8 mouse cellular contexts compared by ENCODE assay signal in the genomic region with DNA sequence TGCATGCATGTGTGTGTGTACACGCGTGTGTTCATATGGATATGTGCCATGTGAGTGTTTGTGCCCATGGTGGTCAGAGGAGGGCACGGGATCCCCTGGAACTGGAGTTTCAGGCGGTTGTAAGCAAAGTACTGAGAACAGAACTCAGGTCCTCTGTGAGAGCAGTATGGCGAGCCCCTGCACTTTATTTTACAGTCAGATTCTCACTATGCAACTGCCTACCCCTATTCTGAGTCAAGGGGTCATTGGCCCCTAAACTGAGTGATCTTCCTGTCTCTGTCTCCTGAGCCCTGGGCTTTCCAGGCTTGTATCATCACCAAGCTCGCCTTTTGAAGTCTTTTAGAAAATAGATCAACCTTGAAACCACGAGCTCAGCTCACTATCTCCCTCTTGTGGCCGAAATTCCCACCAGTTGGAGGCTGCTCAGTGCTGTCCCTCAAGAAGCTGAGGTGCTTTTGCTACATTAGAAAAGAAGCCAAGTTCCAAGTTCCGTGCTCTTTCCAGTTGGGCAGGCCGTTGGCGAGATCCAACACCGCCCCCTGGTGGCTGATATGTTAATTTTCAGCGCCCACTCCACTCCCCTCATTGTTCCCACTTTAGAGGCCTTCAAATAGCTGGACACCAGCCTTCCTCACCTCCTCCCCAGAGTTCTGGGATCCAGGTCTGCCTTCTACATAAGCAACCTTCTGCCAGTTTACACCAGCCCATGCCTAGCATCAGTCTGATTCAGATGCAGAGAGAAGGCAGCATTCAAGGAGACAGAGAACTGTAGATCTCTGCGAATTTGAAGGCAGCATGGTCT. TPM values are rescaled to one million over a fixed set of nuclear protein-coding genes. Genes with fewer than 3 reads are reported as not detected.
DNase-seq lines count a peak whose midpoint lies in the region; ATAC-seq and TF ChIP-seq lines count a peak whose summit lies in the region.

No protein-coding gene starts in this region.

- 48% methylated on average over 14 of the region's 14 CpGs for WGBS in hindbrain, embryonic 10.5 days
- WGBS in hindbrain, embryonic 13.5 days: 51% methylated on average over 14 of the region's 14 CpGs
- WGBS in kidney, adult 2 months: 50% methylated on average over 14 of the region's 14 CpGs
- 49% methylated on average over 14 of the region's 14 CpGs for WGBS in limb, embryonic 10.5 days
- 53% methylated on average over 14 of the region's 14 CpGs for WGBS in midbrain, embryonic 14.5 days
- WGBS in spleen, adult 2 months: 45% methylated on average over 14 of the region's 14 CpGs

- no peaks in the 10 kb centered on the region for H3K4me1 ChIP-seq in hindbrain, embryonic 10.5 days (replicated peaks)
- H3K4me1 ChIP-seq in hindbrain, embryonic 13.5 days (replicated peaks): no peaks in the 10 kb centered on the region
- no peaks in the 10 kb centered on the region for H3K4me1 ChIP-seq in kidney, adult 2 months (ENCODE audit: control insufficient read depth, insufficient read depth, low read length)
- peaks cover 3% of the 10 kb centered on the region; the same call in 1 of the 2 replicates for H3K4me1 ChIP-seq in limb, embryonic 10.5 days
- H3K4me1 ChIP-seq in midbrain, embryonic 14.5 days (ENCODE audit: control insufficient read depth, insufficient read depth, low read length): no peaks in the 10 kb centered on the region
- H3K4me1 ChIP-seq in spleen, adult 2 months (ENCODE audit: control insufficient read depth, insufficient read depth, insufficient read length): peaks cover 2% of the 10 kb centered on the region; the same call in 1 of the 2 replicates

- TF ChIP-seq CTCF in kidney, adult 2 months (conservative IDR thresholded peaks at IDR 0.05; ENCODE audit: insufficient read depth, insufficient read length, low read depth, low read length): peak; percentile 69
- peak; percentile 42; the same call in 1 of the 2 replicates for TF ChIP-seq CTCF in spleen, adult 2 months (IDR thresholded peaks at IDR 0.05; ENCODE audit: extremely low read depth, insufficient read depth, insufficient read length, insufficient replicate concordance)

- no peak overlapping the region for H3K9ac ChIP-seq in hindbrain, embryonic 13.5 days
- H3K9ac ChIP-seq in midbrain, embryonic 14.5 days (replicated peaks; ENCODE audit: low read length): no peak overlapping the region

- peak; percentile 77 for DNase-seq in hindbrain, embryonic 10.5 days (ENCODE audit: low spot score)
- DNase-seq in embryo, embryonic 11 days: peak; percentile 82
- DNase-seq in gonadal fat pad, adult 2 months (ENCODE audit: low read depth): peak; percentile 40
- peak; percentile 81 for DNase-seq in kidney, adult 2 months
- DNase-seq in limb, embryonic 10.5 days (ENCODE audit: low spot score): peak; percentile 84
- DNase-seq in midbrain, embryonic 14.5 days: peak; percentile 78
- peak; percentile 45 to 72 for DNase-seq in spleen, adult 2 months (ENCODE audit: low read depth in 1 of 2, low spot score in 2 of 2)

- no peak; the same call in 1 of the 2 replicates for ATAC-seq in hindbrain, embryonic 13.5 days (ENCODE audit: low FRiP score)
- no peak for ATAC-seq in midbrain, embryonic 14.5 days (ENCODE audit: low FRiP score, low TSS enrichment)

- H3K4me2 ChIP-seq in hindbrain, embryonic 13.5 days: no peak overlapping the region
- H3K4me2 ChIP-seq in midbrain, embryonic 14.5 days (ENCODE audit: low read length): no peak overlapping the region

- H3K4me3 ChIP-seq in hindbrain, embryonic 10.5 days: no peak overlapping the region
- no peak overlapping the region for H3K4me3 ChIP-seq in hindbrain, embryonic 13.5 days
- no peak overlapping the region for H3K4me3 ChIP-seq in kidney, adult 2 months (ENCODE audit: insufficient read depth, low read depth, low read length)
- H3K4me3 ChIP-seq in limb, embryonic 10.5 days: no peak overlapping the region
- no peak overlapping the region for H3K4me3 ChIP-seq in midbrain, embryonic 14.5 days (replicated peaks; ENCODE audit: low read depth, low read length)
- H3K4me3 ChIP-seq in spleen, adult 2 months (ENCODE audit: extremely low read depth, insufficient read depth, insufficient read length): no peak overlapping the region

- no peak overlapping the region for H3K27ac ChIP-seq in hindbrain, embryonic 10.5 days
- no peak overlapping the region for H3K27ac ChIP-seq in hindbrain, embryonic 13.5 days
- H3K27ac ChIP-seq in kidney, adult 2 months (ENCODE audit: insufficient read depth, low read depth, low read length): no peak overlapping the region
- no peak overlapping the region for H3K27ac ChIP-seq in limb, embryonic 10.5 days
- H3K27ac ChIP-seq in midbrain, embryonic 14.5 days (replicated peaks; ENCODE audit: low read depth, low read length): no peak overlapping the region
- H3K27ac ChIP-seq in spleen, adult 2 months (ENCODE audit: insufficient read depth, low read length): no peak overlapping the region

- no peaks in the 10 kb centered on the region for H3K27me3 ChIP-seq in hindbrain, embryonic 10.5 days (ENCODE audit: insufficient read depth, poor library complexity, severe bottlenecking)
- H3K27me3 ChIP-seq in hindbrain, embryonic 13.5 days: no peaks in the 10 kb centered on the region
- H3K27me3 ChIP-seq in kidney, adult 2 months (replicated peaks; ENCODE audit: control insufficient read depth, insufficient read depth, low read length): no peaks in the 10 kb centered on the region
- H3K27me3 ChIP-seq in limb, embryonic 10.5 days (ENCODE audit: low read depth, poor library complexity, severe bottlenecking): no peaks in the 10 kb centered on the region
- no peaks in the 10 kb centered on the region for H3K27me3 ChIP-seq in midbrain, embryonic 14.5 days (ENCODE audit: control insufficient read depth, insufficient read depth, low read length)
- no peaks in the 10 kb centered on the region for H3K27me3 ChIP-seq in spleen, adult 2 months (ENCODE audit: control insufficient read depth, insufficient read depth, low read length)

- H3K36me3 ChIP-seq in hindbrain, embryonic 10.5 days: no peaks in the 10 kb centered on the region
- H3K36me3 ChIP-seq in hindbrain, embryonic 13.5 days: no peaks in the 10 kb centered on the region
- H3K36me3 ChIP-seq in kidney, adult 2 months (ENCODE audit: control insufficient read depth, insufficient read depth, low read length): no peaks in the 10 kb centered on the region
- H3K36me3 ChIP-seq in limb, embryonic 10.5 days: no peaks in the 10 kb centered on the region
- H3K36me3 ChIP-seq in midbrain, embryonic 14.5 days (ENCODE audit: control insufficient read depth, insufficient read depth, low read length): no peaks in the 10 kb centered on the region
- no peaks in the 10 kb centered on the region for H3K36me3 ChIP-seq in spleen, adult 2 months (ENCODE audit: control insufficient read depth, insufficient read depth, low read length)

- no peak for TF ChIP-seq POLR2A in kidney, adult 2 months (IDR thresholded peaks at IDR 0.05; ENCODE audit: low read depth, low read length)
- no peak for TF ChIP-seq POLR2A in spleen, adult 2 months (IDR thresholded peaks at IDR 0.05; ENCODE audit: low read depth, low read length)

- H3K9me3 ChIP-seq in hindbrain, embryonic 10.5 days: no peaks in the 10 kb centered on the region
- H3K9me3 ChIP-seq in hindbrain, embryonic 13.5 days: no peaks in the 10 kb centered on the region
- no peaks in the 10 kb centered on the region for H3K9me3 ChIP-seq in limb, embryonic 10.5 days (replicated peaks)
- no peaks in the 10 kb centered on the region for H3K9me3 ChIP-seq in midbrain, embryonic 14.5 days (ENCODE audit: control insufficient read depth, low read length)

RNA-seq across cellular contexts. Expression of a gene that starts 16.4 kb away (rescaled TPM):
- not detected in 2 replicates for polyA plus RNA-seq in hindbrain, embryonic 10.5 days (2016; fragmentation: Nextera tagmentation; extraction: Ambion mirVana)
- polyA plus RNA-seq in hindbrain, embryonic 13.5 days (2015; fragmentation: Nextera tagmentation; extraction: Ambion mirVana): not detected in 2 replicates
- polyA plus RNA-seq in gonadal fat pad, adult 2 months (2012; rRNA removed): 0.20 TPM in 1 of 2 replicates, not detected in the other
- 0.08 TPM in 1 of 2 replicates, not detected in the other for polyA plus RNA-seq in kidney, adult 2 months (2012; rRNA removed)
- polyA plus RNA-seq in limb, embryonic 10.5 days (2016; fragmentation: Nextera tagmentation; extraction: Ambion mirVana): not detected in 2 replicates
- polyA plus RNA-seq in midbrain, embryonic 14.5 days (2014; fragmentation: Nextera tagmentation; extraction: Ambion mirVana): not detected in 2 replicates
- polyA plus RNA-seq in spleen, adult 2 months (2012; rRNA removed): not detected in 2 replicates

RNA-seq across cellular contexts. Expression of a gene that starts 29.9 kb away (rescaled TPM):
- 13.7 and 21.9 TPM in 2 replicates for polyA plus RNA-seq in hindbrain, embryonic 10.5 days (2016; fragmentation: Nextera tagmentation; extraction: Ambion mirVana)
- polyA plus RNA-seq in hindbrain, embryonic 13.5 days (2015; fragmentation: Nextera tagmentation; extraction: Ambion mirVana): 12.4 and 12.7 TPM in 2 replicates
- 7.4 and 8.7 TPM in 2 replicates for polyA plus RNA-seq in gonadal fat pad, adult 2 months (2012; rRNA removed)
- 3.0 and 4.0 TPM in 2 replicates for polyA plus RNA-seq in kidney, adult 2 months (2012; rRNA removed)
- polyA plus RNA-seq in limb, embryonic 10.5 days (2016; fragmentation: Nextera tagmentation; extraction: Ambion mirVana): 24.2 and 28.1 TPM in 2 replicates
- 9.1 and 11.2 TPM in 2 replicates for polyA plus RNA-seq in midbrain, embryonic 14.5 days (2014; fragmentation: Nextera tagmentation; extraction: Ambion mirVana)
- 4.1 and 4.2 TPM in 2 replicates for polyA plus RNA-seq in spleen, adult 2 months (2012; rRNA removed)

RNA-seq across cellular contexts. Expression of a gene that starts 32.8 kb away (rescaled TPM):
- polyA plus RNA-seq in hindbrain, embryonic 10.5 days (2016; fragmentation: Nextera tagmentation; extraction: Ambion mirVana): 3.6 and 4.2 TPM in 2 replicates
- 2.5 and 2.9 TPM in 2 replicates for polyA plus RNA-seq in hindbrain, embryonic 13.5 days (2015; fragmentation: Nextera tagmentation; extraction: Ambion mirVana)
- 43.6 and 47.0 TPM in 2 replicates for polyA plus RNA-seq in gonadal fat pad, adult 2 months (2012; rRNA removed)
- 31.5 and 35.5 TPM in 2 replicates for polyA plus RNA-seq in kidney, adult 2 months (2012; rRNA removed)
- 5.0 and 8.2 TPM in 2 replicates for polyA plus RNA-seq in limb, embryonic 10.5 days (2016; fragmentation: Nextera tagmentation; extraction: Ambion mirVana)
- polyA plus RNA-seq in midbrain, embryonic 14.5 days (2014; fragmentation: Nextera tagmentation; extraction: Ambion mirVana): 1.3 and 3.5 TPM in 2 replicates
- polyA plus RNA-seq in spleen, adult 2 months (2012; rRNA removed): 111 and 222 TPM in 2 replicates

RNA-seq across cellular contexts. Expression of a gene that starts 36.0 kb away (rescaled TPM):
- polyA plus RNA-seq in hindbrain, embryonic 10.5 days (2016; fragmentation: Nextera tagmentation; extraction: Ambion mirVana): not detected in 2 replicates
- not detected in 2 replicates for polyA plus RNA-seq in hindbrain, embryonic 13.5 days (2015; fragmentation: Nextera tagmentation; extraction: Ambion mirVana)
- 0.28 and 0.71 TPM in 2 replicates for polyA plus RNA-seq in gonadal fat pad, adult 2 months (2012; rRNA removed)
- polyA plus RNA-seq in kidney, adult 2 months (2012; rRNA removed): 0.91 and 1.1 TPM in 2 replicates
- polyA plus RNA-seq in limb, embryonic 10.5 days (2016; fragmentation: Nextera tagmentation; extraction: Ambion mirVana): not detected in 2 replicates
- 0.24 TPM in 1 of 2 replicates, not detected in the other for polyA plus RNA-seq in midbrain, embryonic 14.5 days (2014; fragmentation: Nextera tagmentation; extraction: Ambion mirVana)
- polyA plus RNA-seq in spleen, adult 2 months (2012; rRNA removed): 1.2 TPM in 2 replicates
